In genomic region chr3:127416950-127417349, GRCm38 (mm10) we compare ENCODE assay signal across 22 mouse cellular contexts.
DNase-seq lines count a peak whose midpoint lies in the region; ATAC-seq and TF ChIP-seq lines count a peak whose summit lies in the region.
"Had no signal": no experiment of that assay in that cellular context is flagged by ENCODE, and none has a peak within 500 bp of the region (broad histone marks: within the 10 kb centered on the region; RNA-seq: fewer than 3 reads in every experiment).

No protein-coding gene starts in this region.

- ATAC-seq in cerebellum, adult (ENCODE audit: insufficient number of reproducible peaks, low FRiP score, low TSS enrichment) = no peak
- peak; percentile 78 for ATAC-seq in forebrain, embryonic 15.5 days (replicated peaks)
- no peak for ATAC-seq in forebrain, embryonic 11.5 days (replicated peaks; ENCODE audit: low FRiP score)
- peak; percentile 85 for ATAC-seq in forebrain, embryonic 16.5 days
- ATAC-seq: activated CD4-positive, CD25-positive, alpha-beta regulatory T cell, adult 4 months; hindbrain, embryonic 16.5 days; intestine, embryonic 16.5 days had no signal

- H3K9ac ChIP-seq in forebrain, embryonic 15.5 days (replicated peaks) = no peak overlapping the region
- H3K9ac ChIP-seq in forebrain, embryonic 11.5 days (ENCODE audit: low read length) = no peak overlapping the region
- no peak overlapping the region for H3K9ac ChIP-seq in forebrain, embryonic 16.5 days (replicated peaks; ENCODE audit: low read depth, low read length)
- H3K9ac ChIP-seq: hindbrain, embryonic 13.5 days had no signal

- H3K4me2 ChIP-seq in forebrain, embryonic 15.5 days (replicated peaks) = no peak overlapping the region
- no peak overlapping the region for H3K4me2 ChIP-seq in forebrain, embryonic 11.5 days (ENCODE audit: low read depth, low read length, severe bottlenecking)
- H3K4me2 ChIP-seq in forebrain, embryonic 16.5 days (ENCODE audit: low read length) = no peak overlapping the region
- H3K4me2 ChIP-seq: heart, embryonic 11.5 days; hindbrain, embryonic 13.5 days had no signal

- no peak for TF ChIP-seq POLR2A in cerebellum, adult 2 months (IDR thresholded peaks at IDR 0.05; ENCODE audit: borderline replicate concordance, insufficient read depth, low read length)

- H3K4me3 ChIP-seq in cerebellum, adult 2 months (replicated peaks; ENCODE audit: insufficient read depth, low read depth, low read length) = no peak overlapping the region
- no peak overlapping the region for H3K4me3 ChIP-seq in forebrain, embryonic 15.5 days
- H3K4me3 ChIP-seq in forebrain, embryonic 11.5 days (ENCODE audit: low read depth, low read length) = no peak overlapping the region
- no peak overlapping the region for H3K4me3 ChIP-seq in forebrain, embryonic 16.5 days (replicated peaks; ENCODE audit: low read length)
- no peak overlapping the region for H3K4me3 ChIP-seq in hindbrain, embryonic 10.5 days
- H3K4me3 ChIP-seq: gastrocnemius, adult 2 months; hindbrain, embryonic 13.5 days had no signal

- no peaks in the 10 kb centered on the region for H3K4me1 ChIP-seq in cerebellum, adult 2 months (ENCODE audit: control insufficient read depth, insufficient read depth, low read length)
- no peaks in the 10 kb centered on the region for H3K4me1 ChIP-seq in forebrain, embryonic 15.5 days
- H3K4me1 ChIP-seq in forebrain, embryonic 11.5 days (replicated peaks; ENCODE audit: control insufficient read depth, insufficient read depth, low read length) = no peaks in the 10 kb centered on the region; the same call in 1 of the 2 replicates
- H3K4me1 ChIP-seq in forebrain, embryonic 16.5 days (replicated peaks; ENCODE audit: control insufficient read depth, insufficient read depth, low read length) = peaks cover 7% of the 10 kb centered on the region; the same call in 1 of the 2 replicates
- no peaks in the 10 kb centered on the region for H3K4me1 ChIP-seq in hindbrain, embryonic 10.5 days (replicated peaks)

- no peak for DNase-seq in cerebellum, adult 2 months
- no peak for DNase-seq in forebrain, embryonic 11.5 days (ENCODE audit: low spot score)
- DNase-seq in brain, adult 2 months (ENCODE audit: low read depth, low spot score) = peak; percentile 69
- no peak for DNase-seq in hindbrain, embryonic 10.5 days (ENCODE audit: low spot score)
- no peak for DNase-seq in cerebellum, adult 11-12 months
- DNase-seq: adrenal gland, adult 8-10 months; adrenal gland, postnatal 25 days; cerebellum, adult 8-10 months; cerebellum, postnatal 10 days; cerebellum, postnatal 36 days; gastrocnemius, adult 2 months; gastrocnemius, postnatal 14 days; heart, adult 11 months; kidney, adult 2 months had no signal

- H3K27ac ChIP-seq in cerebellum, adult 2 months (ENCODE audit: insufficient read depth, low read length) = 0 out of 2 replicates have a peak overlapping the region, but pooled peaks have one; percentile 13
- H3K27ac ChIP-seq in forebrain, embryonic 15.5 days (replicated peaks) = peak overlapping the region; percentile 70
- no peak overlapping the region for H3K27ac ChIP-seq in forebrain, embryonic 11.5 days (ENCODE audit: low read depth, low read length)
- peak overlapping the region; percentile 79 for H3K27ac ChIP-seq in forebrain, embryonic 16.5 days (ENCODE audit: low read length)
- no peak overlapping the region for H3K27ac ChIP-seq in hindbrain, embryonic 10.5 days
- H3K27ac ChIP-seq: gastrocnemius, adult 2 months; hindbrain, embryonic 13.5 days had no signal

- H3K9me3 ChIP-seq in forebrain, embryonic 15.5 days = no peaks in the 10 kb centered on the region
- H3K9me3 ChIP-seq in forebrain, embryonic 11.5 days (ENCODE audit: control insufficient read depth, low read length) = no peaks in the 10 kb centered on the region
- H3K9me3 ChIP-seq in forebrain, embryonic 16.5 days (ENCODE audit: control insufficient read depth, low read length) = no peaks in the 10 kb centered on the region
- H3K9me3 ChIP-seq in hindbrain, embryonic 10.5 days = no peaks in the 10 kb centered on the region

- WGBS in cerebellum, adult 2 months = 72% methylated on average over 4 of the region's 4 CpGs
- 67% methylated on average over 4 of the region's 4 CpGs for WGBS in forebrain, embryonic 15.5 days
- 92% methylated on average over 4 of the region's 4 CpGs for WGBS in forebrain, embryonic 11.5 days
- WGBS in forebrain, embryonic 16.5 days = 57% methylated on average over 4 of the region's 4 CpGs
- WGBS in hindbrain, embryonic 10.5 days = 81% methylated on average over 4 of the region's 4 CpGs

- TF ChIP-seq CTCF in cerebellum, adult 2 months (IDR thresholded peaks at IDR 0.05; ENCODE audit: borderline replicate concordance, insufficient read depth, low read depth, low read length) = no peak

- no peaks in the 10 kb centered on the region for H3K36me3 ChIP-seq in forebrain, embryonic 15.5 days
- no peaks in the 10 kb centered on the region for H3K36me3 ChIP-seq in forebrain, embryonic 11.5 days (ENCODE audit: control insufficient read depth, insufficient read depth, low read length)
- H3K36me3 ChIP-seq in forebrain, embryonic 16.5 days (ENCODE audit: control insufficient read depth, insufficient read depth) = no peaks in the 10 kb centered on the region
- no peaks in the 10 kb centered on the region for H3K36me3 ChIP-seq in hindbrain, embryonic 10.5 days
- H3K36me3 ChIP-seq: hindbrain, embryonic 13.5 days had no signal

- H3K27me3 ChIP-seq in cerebellum, adult 2 months (ENCODE audit: control insufficient read depth, insufficient read depth, low read length) = no peaks in the 10 kb centered on the region
- no peaks in the 10 kb centered on the region for H3K27me3 ChIP-seq in forebrain, embryonic 15.5 days
- H3K27me3 ChIP-seq in forebrain, embryonic 11.5 days (ENCODE audit: control insufficient read depth, insufficient read depth, low read length) = no peaks in the 10 kb centered on the region
- H3K27me3 ChIP-seq in forebrain, embryonic 16.5 days (replicated peaks; ENCODE audit: control insufficient read depth, insufficient read depth, low read length) = no peaks in the 10 kb centered on the region
- H3K27me3 ChIP-seq in hindbrain, embryonic 10.5 days (ENCODE audit: insufficient read depth, poor library complexity, severe bottlenecking) = no peaks in the 10 kb centered on the region
- H3K27me3 ChIP-seq: hindbrain, embryonic 13.5 days had no signal

Comparison
In these comparisons a context has a peak if more than half of its experiments do, and no peak if none do; other contexts are left out.
1. H3K27ac ChIP-seq: peak in cerebellum, adult 2 months (single experiment), forebrain, embryonic 15.5 days (single experiment) and forebrain, embryonic 16.5 days (single experiment); none in forebrain, embryonic 11.5 days (single experiment) and hindbrain, embryonic 10.5 days (single experiment).
2. ATAC-seq: peak in forebrain, embryonic 15.5 days (single experiment) and forebrain, embryonic 16.5 days (single experiment); none in cerebellum, adult (single experiment) and forebrain, embryonic 11.5 days (single experiment).